Mouse (Mus musculus) liver, adult 2 months (tissue): ENCODE data around the gene St3gal6.

Experiments used
- CTCF ChIP-seq: fragments of 200-500 bp; IDR thresholded peaks from 2 replicates; pipeline ENCODE4 v1.5.1; 2011; ENCODE audit warnings: low read depth, low read length, control low read depth
- POLR2A ChIP-seq: fragments of 200-500 bp; IDR thresholded peaks from 2 replicates; pipeline ENCODE4 v1.6.1; 2011; ENCODE audit warnings: low read length, control low read depth; ENCODE audit not compliant: insufficient read depth; ENCODE audit errors: extremely low read depth

- TF ChIP-seq CTCF (no peak), POLR2A (no peak)
Observed at GRCm38 (mm10) chr16:58504945-58505344, 19.1 kb downstream of the St3gal6 start.
